Mouse (Mus musculus): ENCODE measurements around the gene Golga7b.

- TF ChIP-seq POLR2A (IDR thresholded peaks at IDR 0.05; ENCODE audit: insufficient read depth, low read length) (no peak), CTCF (IDR thresholded peaks at IDR 0.05; ENCODE audit: low read depth, low read length) (no peak), EP300 (IDR thresholded peaks at IDR 0.05; ENCODE audit: insufficient read depth, low read depth, low read length) (no peak)
Measured at GRCm38 (mm10) chr19:42311332-42311731, 64.0 kb downstream of the Golga7b start.
